Mouse (Mus musculus) monocyte, adult 2 months (primary cell): ENCODE data around the gene Gm43738.
"Not testable (repeated sequence)": the region's sequence is repeated elsewhere in the genome, so short reads cannot be mapped to it uniquely, and the experiment has no call there.

ENCODE experiments used
- DNase-seq, 2 experiments: peaks; one replicate each; pipeline ENCODE4 v3.0.0; 2022; ENCODE audit warnings: low spot score in 2 of 2, low read depth in 1 of 2

Gene Gm43738

DNA sequence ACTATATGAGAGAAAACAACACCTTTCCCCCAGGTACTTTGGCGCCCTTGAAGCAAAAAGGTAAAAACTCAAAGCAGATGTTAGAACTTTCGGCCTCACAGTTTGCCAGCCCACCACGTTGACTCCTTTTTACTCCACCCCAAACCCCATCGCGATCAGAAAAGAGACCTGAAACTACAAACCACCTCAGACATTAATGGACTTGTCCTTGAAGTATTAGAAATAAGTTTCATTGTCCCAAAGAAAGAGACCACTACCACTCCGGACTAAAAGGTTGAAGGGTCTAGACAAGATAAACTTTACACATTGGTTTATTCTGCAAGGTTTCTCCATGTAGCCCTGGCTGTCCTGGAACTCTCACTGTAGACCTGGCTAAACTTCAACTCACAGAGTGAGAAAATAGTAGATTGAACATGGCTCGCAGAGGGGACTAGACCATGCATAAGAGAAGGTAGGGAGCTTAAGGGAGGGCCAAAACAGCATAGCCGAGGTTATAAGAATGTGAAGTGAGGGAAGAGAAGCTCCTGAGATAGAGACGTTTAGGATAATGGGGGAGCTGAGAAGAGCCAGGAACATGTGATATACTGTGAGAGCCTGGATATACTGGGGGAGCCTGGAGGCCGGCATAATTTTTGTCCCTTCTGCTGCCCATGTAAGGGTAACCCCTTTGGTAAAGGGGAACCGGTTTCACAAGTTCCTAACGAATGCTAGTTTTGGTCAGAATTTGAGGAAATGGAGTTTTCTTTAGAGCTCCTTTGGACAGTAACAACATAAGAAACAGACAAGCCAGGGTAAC lies 1.8 kb upstream of the Gm43738 start:
- DNase-seq = no peak

DNA sequence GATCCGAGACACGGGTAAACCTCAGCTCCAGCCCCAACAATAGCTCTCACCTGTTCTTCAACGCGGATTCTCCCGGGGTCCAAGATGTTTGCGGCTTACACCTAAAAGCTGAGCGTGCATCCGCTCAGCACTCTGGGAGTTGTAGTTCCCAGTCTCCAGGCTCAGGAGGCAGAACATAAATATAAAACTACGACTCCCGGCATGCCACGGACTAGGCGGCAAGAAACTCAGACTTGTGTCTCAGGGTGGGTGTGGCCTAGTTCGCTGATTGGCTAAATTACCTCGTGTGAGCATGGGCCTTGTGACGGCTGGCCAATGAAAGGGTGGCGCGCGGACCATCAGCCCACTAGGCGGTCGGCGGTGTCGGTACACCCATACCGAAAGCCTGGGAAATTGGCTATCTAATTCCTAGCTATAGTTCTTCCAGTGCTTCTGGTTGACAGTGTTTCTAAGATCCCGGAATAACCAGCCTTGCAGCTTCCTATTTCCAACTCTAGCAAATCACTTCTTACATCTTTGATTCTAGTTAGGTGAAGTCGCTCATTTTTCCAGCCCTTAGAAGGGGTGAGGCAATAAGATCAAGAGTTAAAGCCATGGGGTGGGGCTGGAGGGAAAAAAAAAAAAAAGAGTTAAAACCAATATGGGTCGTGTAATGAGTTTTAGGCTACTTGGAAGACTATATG lies 1.1 kb upstream of the Gm43738 start, which contains the start of gene Fdps:
Gene Fdps, minus strand, starts transcription at position 148 of the 683 bp plus-strand sequence.
- DNase-seq = peak; percentile 84 to 91

DNA sequence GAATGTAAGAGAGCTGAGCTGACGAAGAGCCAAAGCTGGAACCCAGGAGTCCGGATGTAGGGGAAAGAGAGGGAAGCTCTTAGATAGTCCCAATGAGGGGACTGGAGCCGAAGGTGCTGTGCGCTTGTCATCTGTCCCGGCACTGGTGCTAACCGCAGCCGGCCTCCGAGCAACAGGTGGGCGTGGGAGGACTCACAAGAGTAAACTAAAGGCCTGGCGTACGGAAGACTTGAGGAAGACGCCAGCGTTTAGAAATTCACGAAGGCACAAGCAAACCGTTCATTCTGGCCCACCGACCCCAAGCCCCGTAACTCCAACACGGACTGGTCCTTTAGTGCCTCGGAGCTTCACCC lies 536 bp upstream of the Gm43738 start:
- no peak for DNase-seq

DNA sequence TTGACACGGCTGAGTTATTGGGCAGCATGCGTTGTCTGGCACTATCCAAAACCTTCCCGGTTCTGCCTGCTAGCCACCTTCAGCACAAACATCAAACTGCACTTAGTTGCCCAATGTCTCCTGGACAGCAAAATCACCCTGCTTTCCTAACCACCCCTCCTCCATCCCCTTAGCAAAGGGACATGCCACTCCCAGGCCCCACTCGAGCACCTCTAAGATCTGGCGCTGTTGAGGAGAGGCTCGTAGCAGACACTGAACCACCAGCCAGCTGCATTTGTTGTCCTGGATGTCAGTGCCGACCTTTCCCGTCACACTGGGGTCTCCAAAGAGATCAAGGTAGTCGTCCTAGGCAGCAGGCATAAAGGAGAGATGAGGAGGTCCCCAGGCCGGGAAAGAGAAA lies 6.9 kb downstream of the Gm43738 start:
- no peak for DNase-seq

DNA sequence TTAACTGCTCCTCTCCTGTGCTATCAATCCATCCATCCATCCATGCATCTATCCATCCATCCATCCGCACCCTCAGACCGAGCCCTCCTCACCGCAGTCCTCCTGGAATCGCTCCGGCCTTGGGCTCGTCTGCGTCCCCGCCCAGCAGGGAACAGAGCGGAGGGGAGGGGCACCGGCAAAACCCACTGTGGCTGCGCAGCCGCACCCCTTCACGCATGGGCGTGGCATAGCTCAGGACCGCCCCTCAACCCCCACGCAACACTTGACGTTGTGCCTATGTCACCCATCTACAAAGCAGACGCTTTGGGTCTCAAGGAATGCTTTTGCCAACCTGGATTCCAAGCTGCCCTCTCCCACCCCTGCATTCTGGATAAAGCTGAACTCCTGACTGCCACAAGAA lies 7.7 kb downstream of the Gm43738 start, which contains the start of gene Rusc1:
Gene Rusc1, minus strand, starts transcription at position 137 of the 400 bp plus-strand sequence.
- peak in 1 of 2 experiments; percentile 55 for DNase-seq

DNA sequence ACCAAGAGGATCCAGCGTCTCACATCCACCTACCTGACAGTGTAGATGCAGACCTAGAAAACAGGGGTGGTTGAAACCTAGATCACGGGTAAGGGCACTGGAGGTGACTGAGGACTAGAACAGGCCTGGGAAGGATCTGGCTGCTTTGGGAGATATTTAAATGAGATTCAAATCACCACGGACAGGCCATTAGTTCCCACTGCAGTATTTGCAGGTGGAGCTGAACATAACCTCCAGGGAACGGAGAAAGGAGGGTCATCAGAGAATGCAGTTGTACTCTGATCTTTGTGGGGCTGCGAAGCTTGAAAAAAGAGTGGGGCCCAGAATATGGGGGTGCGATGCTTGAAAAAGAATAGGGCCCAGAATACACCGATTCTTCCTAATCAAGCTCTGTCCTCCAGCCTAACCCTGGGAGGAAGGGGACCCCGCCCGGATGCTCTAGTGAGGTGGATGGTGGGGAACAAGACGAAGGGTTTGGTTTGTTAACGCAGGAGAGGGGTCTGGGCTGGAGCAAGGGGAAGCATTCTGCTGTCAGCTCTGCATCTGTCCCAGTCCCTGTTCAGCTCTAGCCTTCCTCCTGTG lies 8.3 kb downstream of the Gm43738 start:
- no peak for DNase-seq

DNA sequence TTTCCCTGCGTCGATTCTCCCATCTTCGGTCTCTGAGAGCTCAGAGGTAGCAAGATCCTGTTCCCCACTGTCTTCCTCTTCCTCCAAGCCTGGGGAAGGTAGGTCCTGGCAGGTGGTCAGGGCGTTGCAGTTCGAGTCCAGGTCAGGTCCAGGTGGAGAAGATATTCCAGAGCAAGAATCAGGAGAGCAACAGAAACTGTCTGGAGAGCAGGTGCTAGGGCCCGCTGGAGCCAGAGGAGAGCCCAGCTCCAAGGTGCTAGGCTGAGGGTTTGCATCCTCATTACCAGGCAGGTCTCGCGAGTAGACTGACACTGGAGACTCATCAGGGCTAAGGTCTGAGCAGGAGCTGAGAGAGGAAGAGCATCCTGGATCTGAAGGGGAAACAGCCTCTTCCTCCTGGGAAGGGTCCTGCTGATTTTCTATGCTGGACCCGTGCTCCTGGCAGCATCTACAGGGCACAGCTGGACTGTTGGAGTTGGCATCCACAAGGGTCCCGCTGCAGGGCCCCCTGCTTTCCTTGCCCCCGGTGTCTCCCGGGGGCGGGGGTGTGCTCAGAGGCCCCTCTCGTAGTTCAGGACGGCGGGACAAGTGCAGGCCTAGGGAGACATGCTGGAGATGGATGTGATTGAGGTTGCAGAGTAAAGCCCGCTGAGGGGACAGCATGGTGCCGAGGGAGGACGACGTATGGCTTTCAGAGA lies 8.9 kb downstream of the Gm43738 start:
- DNase-seq = no peak

DNA sequence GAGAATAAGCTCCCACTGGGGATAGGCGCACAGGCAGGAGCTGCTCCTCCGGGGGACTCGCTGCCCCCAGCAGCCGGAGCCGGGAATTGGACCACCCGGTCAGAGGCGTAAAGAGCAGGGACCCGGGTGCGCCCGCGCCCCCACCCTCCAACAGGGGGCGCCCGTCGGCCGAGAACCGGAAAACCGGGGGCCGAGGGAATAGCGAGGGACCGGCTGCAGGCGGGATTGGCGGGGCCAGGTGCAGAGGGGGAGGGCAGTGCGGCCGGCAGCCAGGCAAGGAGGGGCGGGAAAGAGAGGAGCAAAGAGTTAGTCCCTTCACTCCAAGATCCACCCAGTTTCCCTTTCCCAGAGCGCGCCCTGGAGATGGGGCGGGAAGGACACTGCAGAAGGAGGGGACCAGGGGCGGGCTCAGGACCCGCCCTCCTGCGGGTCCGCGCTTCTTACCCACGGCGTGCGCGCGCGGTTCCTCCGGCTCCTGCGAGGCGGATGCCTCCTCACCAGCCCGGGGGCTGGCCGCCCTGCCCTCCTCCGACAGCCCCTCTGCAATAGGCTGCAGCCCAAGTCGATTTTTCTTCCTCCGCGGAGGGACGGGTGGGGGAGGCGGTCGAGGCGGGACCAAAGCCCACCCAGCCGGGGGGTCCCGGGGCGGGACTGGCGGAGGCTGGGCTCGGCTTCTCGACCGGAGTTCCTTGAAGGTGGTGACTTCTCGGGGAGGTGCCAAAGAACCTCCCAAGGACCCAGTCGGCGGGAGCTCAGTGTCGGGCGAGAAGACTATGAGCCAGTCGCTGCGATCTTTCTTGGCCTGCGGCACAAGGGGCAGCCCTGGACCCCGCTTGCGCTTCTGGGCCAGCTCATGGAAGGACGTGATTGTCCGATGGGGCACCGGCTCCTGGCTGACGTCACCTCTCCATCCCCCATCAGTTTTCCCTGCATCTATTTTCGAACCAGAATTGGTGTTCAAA lies 9.9 kb downstream of the Gm43738 start:
- DNase-seq = peak in 1 of 2 experiments; percentile 61

DNA sequence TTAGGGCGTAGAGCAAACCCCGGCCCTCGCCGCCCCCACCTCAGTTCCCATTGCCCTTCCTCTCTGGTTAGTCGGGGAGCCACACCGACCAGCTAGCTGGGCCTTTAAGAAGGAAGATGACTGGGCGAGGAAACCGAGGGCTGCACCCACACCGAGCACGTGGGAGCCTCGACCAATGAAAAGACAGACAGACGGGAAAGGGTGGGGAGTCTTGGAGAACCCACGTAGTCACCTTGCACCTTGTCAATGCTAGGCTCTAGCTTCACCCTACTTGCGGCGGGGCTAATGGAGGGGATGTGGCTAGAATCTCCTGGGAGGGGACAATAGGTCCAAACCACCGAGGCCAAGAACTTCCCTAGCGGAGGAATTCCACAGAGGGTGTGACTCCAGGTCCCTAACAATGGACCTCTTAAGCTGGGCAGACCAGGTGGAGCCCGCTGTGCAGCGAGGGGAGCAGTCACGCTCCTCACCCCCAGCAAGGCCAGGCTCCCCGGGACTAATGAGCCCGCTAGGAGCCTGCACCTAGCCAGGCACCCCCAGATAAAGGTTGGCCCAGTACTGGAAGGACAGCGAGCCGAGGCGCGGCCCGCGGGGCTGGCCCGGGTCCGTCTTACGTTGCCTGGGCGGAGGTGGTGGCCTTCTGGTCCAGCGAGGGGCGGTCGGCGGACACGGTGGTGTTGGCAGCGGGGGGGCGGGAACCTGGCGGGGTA lies 10.9 kb downstream of the Gm43738 start:
- DNase-seq = peak in 1 of 2 experiments; percentile 75

DNA sequence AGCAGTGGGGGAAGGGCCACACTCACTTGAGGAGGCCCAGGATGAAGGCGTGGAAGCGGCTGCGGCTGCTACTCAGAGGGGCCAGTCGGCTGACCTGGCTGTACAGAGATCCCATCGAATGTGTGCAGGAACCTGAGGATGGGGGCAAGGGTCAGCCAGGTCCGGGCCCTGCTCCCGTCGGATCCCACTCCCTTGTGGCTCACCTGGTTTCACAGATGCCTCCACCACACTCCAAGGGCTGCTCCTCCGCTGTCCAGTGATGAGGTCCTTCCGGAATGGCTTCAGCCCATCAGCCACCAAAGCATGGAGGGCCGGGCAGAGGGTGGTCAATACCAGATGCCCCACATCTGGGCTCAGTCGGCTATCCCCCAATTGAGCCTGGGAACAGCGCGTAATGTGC lies 11.9 kb downstream of the Gm43738 start:
- DNase-seq = no peak

DNA sequence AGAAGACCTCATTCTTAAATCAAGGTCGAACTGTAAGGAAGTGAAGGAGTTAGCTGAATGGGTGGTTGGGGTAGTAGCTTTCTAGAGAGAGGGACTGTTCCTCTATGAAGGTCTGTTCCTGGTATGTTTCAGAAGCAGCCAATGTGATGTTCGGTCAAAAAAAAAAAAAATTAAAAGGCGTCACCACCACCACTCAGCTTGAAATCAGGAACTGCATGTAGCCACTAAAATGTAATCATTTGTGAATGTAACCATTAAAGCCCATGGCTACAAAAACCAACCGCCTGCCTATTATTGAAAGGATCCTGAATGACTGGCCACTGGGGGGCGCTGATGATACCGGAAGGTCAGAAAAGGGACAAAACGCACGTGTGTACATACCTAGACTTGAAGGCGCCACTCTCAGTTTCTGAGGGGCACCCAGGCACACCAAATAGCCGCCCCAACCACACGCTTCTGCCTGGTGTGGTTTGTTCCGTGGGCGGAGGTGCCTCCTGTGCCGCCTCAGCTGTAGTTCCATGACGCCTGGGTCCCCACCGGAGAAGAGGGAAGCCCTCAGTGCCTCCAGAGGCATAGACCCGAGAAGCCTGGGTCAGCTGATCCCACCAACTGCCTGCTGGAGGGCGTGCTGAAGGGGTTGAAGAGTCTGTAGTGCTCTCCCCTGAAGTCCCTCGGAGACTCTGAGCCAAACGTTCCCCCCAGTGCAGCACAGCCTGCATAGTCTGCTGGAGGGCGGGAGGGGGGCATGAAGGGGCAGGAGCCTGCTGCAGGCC lies 13.4 kb downstream of the Gm43738 start:
- peak; percentile 59 to 81 for DNase-seq

DNA sequence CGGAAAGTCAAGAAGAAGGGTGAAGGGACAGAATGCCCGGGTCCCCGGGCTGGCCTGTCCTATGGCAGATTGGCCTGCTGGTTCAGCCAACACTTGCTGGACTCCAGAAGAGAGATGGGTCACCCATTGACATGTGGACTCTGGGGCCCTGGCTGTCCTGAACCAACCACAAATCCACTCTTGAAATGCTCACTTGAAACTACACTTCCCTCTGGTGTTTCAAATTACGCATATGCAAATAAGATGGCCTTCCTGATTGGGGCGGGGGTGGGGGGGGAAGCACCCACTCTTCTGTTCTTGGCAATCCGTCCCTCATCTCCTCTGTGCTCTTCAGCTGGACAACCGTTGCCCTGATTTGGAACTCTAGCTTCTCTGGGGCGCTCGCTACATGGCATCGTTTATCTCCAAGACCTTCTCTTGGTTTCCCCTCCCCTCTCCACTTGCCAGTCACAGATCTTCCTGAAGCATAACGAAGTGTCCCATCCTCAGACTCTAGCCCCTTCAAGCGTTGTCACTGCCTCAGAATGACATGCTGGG lies 16.2 kb downstream of the Gm43738 start:
- DNase-seq = no peak

DNA sequence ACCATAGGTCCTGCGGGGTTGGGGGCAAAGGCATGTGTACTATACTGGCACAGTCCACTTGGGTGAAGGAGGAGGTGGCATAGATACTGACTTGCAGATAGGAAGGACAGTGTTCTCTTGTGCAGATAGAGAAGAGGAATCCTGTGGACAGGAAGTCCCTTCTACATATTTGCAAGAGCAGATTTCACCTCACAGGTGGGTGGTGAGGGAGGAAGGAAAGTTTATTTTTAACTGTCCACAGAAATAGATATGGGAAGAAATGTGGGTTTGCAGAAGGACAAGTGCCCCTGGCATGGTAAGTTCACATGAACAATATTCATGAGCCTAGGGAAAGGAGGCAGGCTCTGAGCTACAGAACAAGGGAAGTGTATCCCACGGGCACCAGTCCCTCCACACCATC lies 16.8 kb downstream of the Gm43738 start:
- DNase-seq = no peak

DNA sequence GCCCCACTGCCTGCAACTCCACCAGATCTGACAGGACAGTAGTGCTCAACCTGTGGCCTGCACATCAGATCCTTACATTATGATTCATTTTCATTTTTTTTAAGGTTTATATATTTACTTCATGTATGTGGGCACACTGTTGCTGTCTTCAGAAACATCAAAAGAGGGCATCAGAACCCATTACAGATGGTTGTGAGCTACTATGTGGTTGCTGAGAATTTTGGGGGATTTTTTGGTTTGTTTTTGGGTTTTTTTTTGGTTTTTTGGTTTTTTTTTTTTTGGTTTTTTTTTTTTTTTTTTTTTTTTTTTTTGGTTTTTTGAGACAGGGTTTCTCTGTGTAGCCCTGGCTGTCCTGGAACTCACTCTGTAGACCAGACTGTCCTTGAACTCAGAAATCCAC lies 18.6 kb downstream of the Gm43738 start:
- DNase-seq = not testable (repeated sequence)

DNA sequence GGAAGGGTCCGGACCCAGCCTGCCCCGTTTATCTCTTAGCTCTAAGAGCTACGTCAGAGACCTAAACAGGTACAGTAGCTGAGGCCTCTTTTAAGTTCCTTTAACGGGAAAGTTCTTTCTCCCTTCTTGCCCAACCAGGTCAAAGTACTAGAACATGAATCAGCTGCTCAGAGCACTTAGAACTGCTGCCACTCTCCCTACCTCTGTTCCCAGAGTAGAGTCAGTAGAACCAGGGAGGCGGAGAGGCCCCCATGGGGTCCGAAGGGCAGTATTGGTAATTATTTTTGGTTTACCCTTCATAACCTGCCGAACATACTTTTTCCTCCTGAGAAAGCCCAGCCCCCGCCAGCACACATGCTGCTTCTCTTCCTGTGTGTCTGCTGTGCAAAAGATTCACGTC lies 23.5 kb downstream of the Gm43738 start:
- no peak for DNase-seq

DNA sequence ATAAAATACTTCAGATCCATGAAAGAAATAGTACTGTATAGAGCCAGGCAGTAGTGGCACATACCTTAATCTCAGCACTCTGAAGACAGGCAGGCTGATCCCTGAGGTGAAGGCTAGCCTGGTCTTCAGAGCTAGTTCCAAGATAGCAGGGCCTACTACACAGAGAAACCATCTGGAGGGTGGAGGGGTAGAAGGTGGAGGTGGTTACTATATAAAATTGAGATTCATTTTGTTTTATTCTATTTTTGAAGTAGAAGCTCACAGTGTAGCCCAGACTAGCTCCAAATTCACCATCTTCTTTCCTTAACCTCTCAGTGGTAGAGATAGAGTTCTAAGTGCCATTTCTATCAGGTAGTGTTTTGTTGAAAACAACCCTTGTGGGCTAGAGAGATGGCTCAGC lies 33.6 kb downstream of the Gm43738 start:
- no peak for DNase-seq

DNA sequence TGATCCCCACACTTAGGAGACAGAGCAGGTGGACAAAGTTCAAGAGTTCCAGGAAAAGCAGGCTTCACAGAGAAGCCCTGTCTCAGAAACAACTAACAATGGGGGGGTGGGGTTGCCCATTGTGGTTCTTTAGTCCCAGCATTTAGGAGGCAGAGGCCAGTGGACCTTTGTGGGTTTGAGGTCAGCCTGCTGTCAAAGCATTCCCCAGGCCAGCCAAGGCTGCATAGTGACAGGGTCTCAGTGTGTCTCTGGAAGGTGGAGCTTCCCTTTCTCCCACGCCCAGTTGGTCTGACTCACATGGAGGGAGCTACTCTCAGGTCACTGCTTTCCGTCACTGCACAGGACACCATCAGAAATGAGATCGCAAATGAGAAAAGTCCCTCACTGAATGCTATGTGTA lies 39.2 kb downstream of the Gm43738 start:
- no peak for DNase-seq

DNA sequence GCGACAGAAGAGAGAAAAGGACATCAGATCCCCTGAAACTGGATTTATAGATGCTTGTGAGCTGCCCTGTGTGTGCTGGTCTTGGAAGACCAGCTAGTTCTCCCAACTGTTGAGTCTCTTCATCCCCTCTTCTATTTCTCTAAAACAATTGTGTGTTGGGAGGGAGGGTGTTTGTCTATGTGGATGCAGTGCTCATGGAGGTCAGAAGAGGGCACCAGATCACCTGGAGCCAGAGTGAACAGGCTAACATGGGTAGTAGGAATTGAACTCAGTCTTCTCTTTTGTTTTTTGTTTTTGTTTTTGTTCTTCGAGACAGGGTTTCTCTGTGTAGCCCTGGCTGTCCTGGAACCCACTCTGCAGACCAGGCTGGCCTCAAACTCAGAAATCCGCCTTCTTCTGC lies 42.1 kb downstream of the Gm43738 start:
- no peak for DNase-seq

DNA sequence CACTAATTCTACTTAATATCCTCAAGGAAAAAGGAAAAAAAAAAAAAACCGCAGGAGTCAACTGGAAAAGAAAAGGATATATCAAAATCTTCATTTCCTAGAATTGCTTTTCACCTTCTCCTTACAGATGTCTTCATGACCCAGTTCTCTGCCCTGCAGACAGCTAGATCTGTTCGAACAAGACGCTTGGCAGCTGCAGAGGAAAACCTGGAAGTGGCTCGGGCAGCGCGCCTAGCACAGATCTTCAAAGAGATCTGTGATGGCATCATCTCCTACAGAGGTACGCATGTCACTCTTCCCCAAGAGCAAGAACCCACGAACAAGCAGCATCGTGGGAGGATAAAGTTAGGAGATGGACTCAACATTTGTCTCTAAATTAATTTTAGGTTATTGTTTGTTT lies 42.5 kb downstream of the Gm43738 start:
- no peak for DNase-seq
